Mouse (Mus musculus): ENCODE measurements around the gene Gm21778.
"Not testable (repeated sequence)": the region's sequence is repeated elsewhere in the genome, so short reads cannot be mapped to it uniquely, and the experiment has no call there.

Gene Gm21778

GRCm38 (mm10) chrY:5942160-5942559 is at the start of gene Gm21778:
Gene Gm21778, plus strand, starts transcription at chrY:5942460.
- not testable (repeated sequence) for DNase-seq (ENCODE audit: low read depth, low spot score)

Measured in 3T3-L1 (cell line).